Mouse (Mus musculus) embryonic facial prominence, embryonic 10.5 days (tissue): Measurements from ENCODE around the gene Pde10a. TPM values are rescaled to one million over a fixed set of nuclear protein-coding genes. Genes with fewer than 3 reads are reported as not detected.
A peak's percentile ranks its signal among the peaks of the same experiment; 100 is the strongest.

Experiments used
- DNase-seq: peaks from one replicate; pipeline ENCODE4 v3.0.0-alpha.2; 2017; ENCODE audit warnings: low spot score
- H3K27ac ChIP-seq: fragments of 300-500 bp; sonication (generic); replicated peaks from 2 replicates; pipeline ENCODE4 v1.5.1; 2016; ENCODE audit warnings: mild to moderate bottlenecking
- H3K27me3 ChIP-seq: fragments of 300-500 bp; sonication (generic); replicated peaks from 2 replicates; pipeline ENCODE4 v1.6.1; 2016; ENCODE audit warnings: low read depth, mild to moderate bottlenecking; ENCODE audit not compliant: poor library complexity, severe bottlenecking
- H3K36me3 ChIP-seq: fragments of 300-500 bp; sonication (generic); replicated peaks from 2 replicates; pipeline ENCODE4 v1.6.1; 2016; ENCODE audit warnings: mild to moderate bottlenecking, moderate library complexity
- H3K4me1 ChIP-seq: fragments of 300-500 bp; sonication (generic); 2 replicates; pipeline ENCODE4 v1.6.1; 2016
- H3K4me3 ChIP-seq: fragments of 300-500 bp; sonication (generic); 2 replicates; pipeline ENCODE4 v1.5.1; 2016; ENCODE audit warnings: mild to moderate bottlenecking, moderate library complexity
- H3K9me3 ChIP-seq: fragments of 300-500 bp; sonication (generic); 2 replicates; pipeline ENCODE4 v1.6.1; 2016; ENCODE audit warnings: mild to moderate bottlenecking
- WGBS: fragments of 180-500 bp; shearing (Covaris S2); methylation state at CpG from one replicate; pipeline ENCODE4 v1.1.7; 2016; 5-methylcytosine and 5-hydroxymethylcytosine counted together
- polyA plus RNA-seq: library from polyadenylated mRNA; unstranded; fragments of >200 nt; fragmentation: Nextera tagmentation; extraction: Ambion mirVana; gene quantifications from 2 replicates; pipeline ENCODE4 v1.2.1, GENCODE M21; 2016

Gene Pde10a
- polyA plus RNA-seq, 1 experiment from 2014 or later = 2.2 TPM

DNA sequence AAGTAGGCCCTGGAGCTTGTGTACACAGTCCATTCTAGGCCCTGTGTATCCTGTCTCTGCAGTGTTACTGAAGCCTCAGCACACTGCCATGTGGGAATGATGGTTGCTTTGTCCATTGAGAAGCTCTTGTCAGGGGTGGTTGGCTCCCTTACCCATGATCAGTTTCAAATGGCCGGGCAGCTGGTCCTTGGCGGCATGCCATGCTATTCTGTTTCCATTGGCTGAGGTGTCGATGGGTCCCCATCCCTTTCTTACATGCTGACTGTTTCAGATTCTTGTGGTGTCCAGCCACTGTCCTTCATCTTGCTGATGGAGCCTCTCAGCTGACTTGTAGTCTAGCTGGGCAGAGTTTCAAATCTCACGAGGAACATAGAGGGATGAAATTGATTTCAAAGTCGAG is 305.8 kb downstream of the Pde10a start:
- H3K36me3 ChIP-seq = no peaks in the 10 kb centered on the region
- no peaks in the 10 kb centered on the region for H3K27me3 ChIP-seq
- no peak overlapping the region for H3K4me3 ChIP-seq
- no peak for DNase-seq
- 0 out of 2 replicates have a peak, but pooled peaks cover 5% of the 10 kb centered on the region for H3K4me1 ChIP-seq
- H3K27ac ChIP-seq = no peak overlapping the region
- no peaks in the 10 kb centered on the region for H3K9me3 ChIP-seq
- 89% methylated on average over 5 of the region's 5 CpGs for WGBS

DNA sequence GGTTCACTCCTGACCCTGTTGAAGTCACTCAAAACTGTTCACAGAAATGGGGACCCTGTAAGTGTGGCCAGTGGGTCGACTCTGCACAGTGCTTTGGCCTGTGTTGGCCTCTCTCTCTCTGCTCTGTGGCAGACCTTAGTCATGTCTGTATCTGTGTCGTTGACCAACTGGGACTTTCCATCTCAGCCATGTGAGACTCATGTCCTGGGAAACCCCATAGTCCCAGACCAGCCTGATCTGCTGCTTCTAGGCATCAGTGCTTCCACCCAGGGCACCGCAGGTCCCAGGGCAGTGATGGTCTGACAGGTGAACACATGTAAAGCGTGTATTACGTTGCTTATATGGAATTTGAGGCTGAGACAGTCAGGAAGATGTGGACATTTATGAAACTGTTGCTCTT is 311.1 kb downstream of the Pde10a start:
- H3K27ac ChIP-seq = no peak overlapping the region
- peaks cover 25% of the 10 kb centered on the region for H3K4me1 ChIP-seq
- H3K27me3 ChIP-seq = no peaks in the 10 kb centered on the region
- H3K9me3 ChIP-seq = no peaks in the 10 kb centered on the region
- no peak overlapping the region for H3K4me3 ChIP-seq
- WGBS = 92% methylated on average over 5 of the region's 5 CpGs
- no peaks in the 10 kb centered on the region for H3K36me3 ChIP-seq
- no peak for DNase-seq

DNA sequence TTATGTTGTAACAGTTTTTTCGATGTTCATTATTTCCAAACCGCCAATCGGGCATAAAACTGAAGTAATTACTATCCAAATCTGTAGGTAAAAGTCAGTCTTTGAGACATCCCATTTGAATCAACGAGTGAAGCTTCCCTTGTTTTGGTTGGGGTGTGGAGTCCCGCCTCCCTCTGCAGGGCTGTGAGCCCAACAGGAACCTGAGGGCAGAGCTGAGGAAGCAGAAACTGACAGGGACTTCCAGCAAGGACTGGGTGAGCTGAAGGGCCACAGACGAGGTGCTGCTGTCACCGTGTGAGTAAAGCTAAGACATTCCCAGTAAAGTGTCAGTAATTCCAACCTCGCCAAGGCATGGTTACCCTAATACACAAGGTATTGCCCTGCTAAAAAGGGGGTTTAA is 313.1 kb downstream of the Pde10a start:
- WGBS = 47% methylated on average over 8 of the region's 8 CpGs
- peaks cover 26% of the 10 kb centered on the region for H3K4me1 ChIP-seq
- H3K27ac ChIP-seq = no peak overlapping the region
- no peaks in the 10 kb centered on the region for H3K27me3 ChIP-seq
- no peak for DNase-seq
- no peaks in the 10 kb centered on the region for H3K9me3 ChIP-seq
- H3K4me3 ChIP-seq = no peak overlapping the region
- H3K36me3 ChIP-seq = no peaks in the 10 kb centered on the region

DNA sequence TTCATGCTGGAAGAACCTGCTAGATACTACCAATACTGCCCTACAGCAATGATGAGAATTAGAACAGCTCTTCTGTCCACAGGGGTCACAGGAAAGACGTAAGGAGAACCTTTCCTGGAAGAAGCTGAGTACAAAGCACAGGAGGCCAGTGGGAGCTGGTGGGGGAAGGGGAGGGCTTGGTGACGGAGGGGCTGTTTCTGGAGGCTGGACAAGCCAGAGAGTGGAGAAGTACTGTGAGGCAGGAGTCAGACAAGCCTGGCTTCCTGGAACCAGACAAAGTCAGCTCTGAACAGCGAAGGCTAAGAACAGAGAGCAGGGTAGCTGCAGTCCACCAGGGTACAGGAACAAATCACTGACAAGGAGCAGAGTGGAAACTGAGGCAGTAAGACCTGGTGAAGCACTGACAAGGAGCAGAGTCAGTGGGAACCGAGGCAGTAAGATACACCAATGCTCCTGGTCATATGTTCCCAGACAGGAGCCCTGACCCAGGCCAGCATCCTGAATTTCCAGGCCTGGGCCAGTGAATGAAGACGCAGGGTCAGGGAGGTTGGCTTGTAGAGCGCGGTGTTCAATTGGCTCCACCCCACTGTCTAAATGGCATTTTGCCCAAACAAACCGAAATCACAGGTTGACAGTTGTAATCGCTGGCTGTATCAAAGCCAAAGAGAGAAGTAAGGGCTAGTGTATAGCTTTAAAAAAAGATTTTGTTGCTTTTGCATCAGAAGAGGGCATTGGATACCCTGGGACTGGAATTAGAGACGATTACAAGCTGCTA is 314.3 kb downstream of the Pde10a start:
- DNase-seq = peak; percentile 15
- 0 out of 2 replicates have a peak overlapping the region, but pooled peaks have one; percentile 30 for H3K27ac ChIP-seq
- 70% methylated on average over 10 of the region's 10 CpGs for WGBS
- H3K9me3 ChIP-seq = no peaks in the 10 kb centered on the region
- H3K4me3 ChIP-seq = no peak overlapping the region
- H3K36me3 ChIP-seq = no peaks in the 10 kb centered on the region
- H3K4me1 ChIP-seq = peaks cover 24% of the 10 kb centered on the region
- no peaks in the 10 kb centered on the region for H3K27me3 ChIP-seq

DNA sequence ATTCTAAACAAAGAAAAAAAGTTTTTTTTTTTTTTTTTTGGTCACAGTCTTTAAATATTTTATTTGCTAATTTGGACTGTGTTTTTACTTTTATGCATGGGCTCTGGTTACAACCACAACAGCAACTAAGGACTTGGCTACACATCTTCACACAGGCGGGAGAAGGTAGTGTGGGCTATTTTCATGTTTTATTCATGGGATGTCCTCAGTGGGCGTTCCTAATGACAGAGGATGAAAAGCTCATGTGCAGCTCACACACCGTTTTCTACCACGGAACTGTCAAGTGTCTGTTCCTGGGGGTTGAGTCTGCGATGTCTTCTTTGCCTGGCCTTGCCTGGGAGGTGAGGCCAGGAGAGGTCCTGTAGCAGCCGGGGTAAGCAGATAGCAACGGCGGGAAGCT is 315.9 kb downstream of the Pde10a start:
- Histone ChIP-seq H3K27me3 (no peaks in the 10 kb centered on the region), H3K9me3 (no peaks in the 10 kb centered on the region), H3K4me1 (peaks cover 24% of the 10 kb centered on the region), H3K36me3 (no peaks in the 10 kb centered on the region), H3K4me3 (no peak overlapping the region), H3K27ac (no peak overlapping the region)
- DNase-seq = no peak
- WGBS = 78% methylated on average over 8 of the region's 8 CpGs

DNA sequence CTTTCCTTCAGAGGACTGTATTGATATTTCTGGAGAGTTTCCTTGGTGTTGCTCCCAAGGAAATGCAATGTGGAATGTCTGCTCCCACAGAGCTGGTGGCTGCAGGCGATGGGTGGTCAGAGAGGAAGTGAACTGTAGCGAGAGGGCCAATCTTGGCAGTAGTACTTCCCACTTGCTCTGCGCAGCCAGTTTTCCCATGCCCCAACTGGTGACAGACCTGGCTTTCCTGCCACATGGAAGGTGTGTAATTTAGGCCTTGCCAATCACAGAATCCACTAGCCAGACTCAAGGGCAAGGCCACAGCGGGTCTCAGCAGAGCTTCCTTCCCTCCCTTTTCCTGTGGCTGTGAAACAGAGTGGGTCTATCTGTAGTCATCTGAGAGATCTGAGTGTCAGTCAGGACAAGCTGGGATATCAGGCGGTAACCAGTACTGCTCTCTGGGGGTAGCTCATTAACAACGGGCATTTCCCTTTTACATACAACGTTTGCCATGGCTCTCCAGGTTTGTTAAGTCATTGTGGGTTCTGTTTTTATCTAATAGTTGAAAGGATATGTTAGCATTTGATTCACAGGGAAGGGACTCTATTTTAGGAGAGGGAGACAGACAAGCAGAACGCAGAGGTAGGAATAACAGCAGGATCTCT is 316.8 kb downstream of the Pde10a start:
- 69% methylated on average over 8 of the region's 8 CpGs for WGBS

DNA sequence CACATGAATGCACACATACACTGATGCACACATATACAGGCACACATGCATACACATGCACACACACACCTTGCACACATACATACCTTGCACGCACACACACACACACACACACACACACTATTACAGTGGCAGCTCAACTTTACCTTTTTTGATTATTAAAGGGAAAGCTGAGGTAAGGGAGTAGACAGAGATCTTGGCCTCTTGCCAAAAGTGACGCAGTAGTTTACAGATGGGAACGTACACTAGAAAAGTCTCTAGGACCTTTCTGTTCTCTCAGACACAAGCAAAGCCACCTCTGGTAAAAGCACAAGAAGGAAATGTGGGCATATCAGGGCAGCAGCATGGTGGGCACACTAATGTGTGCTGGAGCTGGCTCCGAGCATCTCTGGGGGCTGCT is 317.5 kb downstream of the Pde10a start:
- no peaks in the 10 kb centered on the region for H3K9me3 ChIP-seq
- 88% methylated on average over 4 of the region's 4 CpGs for WGBS
- H3K36me3 ChIP-seq = no peaks in the 10 kb centered on the region
- no peak for DNase-seq
- no peaks in the 10 kb centered on the region for H3K27me3 ChIP-seq
- no peak overlapping the region for H3K27ac ChIP-seq
- H3K4me1 ChIP-seq = peaks cover 29% of the 10 kb centered on the region
- H3K4me3 ChIP-seq = no peak overlapping the region

More for the DNA sequence above, 316.8 kb downstream of the Pde10a start:
- H3K4me3 ChIP-seq = no peak overlapping the region
- H3K9me3 ChIP-seq = no peaks in the 10 kb centered on the region
- H3K4me1 ChIP-seq = peaks cover 29% of the 10 kb centered on the region
- no peaks in the 10 kb centered on the region for H3K27me3 ChIP-seq
- DNase-seq = no peak
- H3K36me3 ChIP-seq = no peaks in the 10 kb centered on the region
- H3K27ac ChIP-seq = no peak overlapping the region

DNA sequence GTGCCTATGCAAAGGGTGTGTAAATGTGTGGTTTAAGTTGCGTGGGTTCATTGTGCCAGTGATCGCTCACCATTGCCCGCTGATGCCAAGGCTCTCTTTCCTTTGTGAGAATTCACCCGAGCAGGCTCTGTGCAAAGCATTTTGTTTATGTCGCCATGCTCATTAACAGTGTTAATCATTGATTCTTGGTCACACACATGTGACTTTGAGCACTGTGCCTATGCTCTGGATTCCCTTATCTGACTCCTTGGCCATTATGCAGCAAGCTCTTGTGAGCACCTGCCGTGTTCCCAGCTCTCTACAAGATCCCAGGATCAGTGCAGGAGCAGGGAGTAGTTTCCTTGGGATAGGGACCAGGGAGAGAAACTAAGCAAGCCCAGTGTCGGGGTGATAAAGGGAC is 318.8 kb downstream of the Pde10a start:
- WGBS = 89% methylated on average over 7 of the region's 7 CpGs
- Histone ChIP-seq H3K27me3 (no peaks in the 10 kb centered on the region), H3K36me3 (no peaks in the 10 kb centered on the region), H3K9me3 (no peaks in the 10 kb centered on the region), H3K4me1 (peaks cover 18% of the 10 kb centered on the region), H3K4me3 (no peak overlapping the region), H3K27ac (no peak overlapping the region)
- no peak for DNase-seq

DNA sequence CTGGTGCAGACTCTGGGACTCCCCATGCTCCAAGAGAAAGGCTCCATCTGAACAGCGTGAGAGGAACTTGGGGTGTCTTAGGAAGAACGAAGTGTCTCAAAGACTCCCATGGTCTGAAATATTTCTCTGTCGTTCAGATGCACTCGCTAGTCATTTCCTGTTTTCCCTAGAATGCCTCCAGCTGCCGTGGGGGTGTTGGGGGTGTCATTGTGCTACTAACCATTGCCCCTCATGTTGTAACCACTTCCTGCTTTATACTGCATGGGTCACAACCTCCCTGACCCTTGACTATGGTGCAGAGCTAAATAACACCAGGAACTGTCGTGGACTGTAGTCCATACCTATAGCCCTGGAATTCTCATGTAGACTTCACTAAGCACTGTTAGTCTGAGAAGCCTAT is 321.3 kb downstream of the Pde10a start:
- no peak for DNase-seq
- WGBS = 62% methylated on average over 6 of the region's 6 CpGs
- 0 out of 2 replicates have a peak, but pooled peaks cover 3% of the 10 kb centered on the region for H3K27me3 ChIP-seq

DNA sequence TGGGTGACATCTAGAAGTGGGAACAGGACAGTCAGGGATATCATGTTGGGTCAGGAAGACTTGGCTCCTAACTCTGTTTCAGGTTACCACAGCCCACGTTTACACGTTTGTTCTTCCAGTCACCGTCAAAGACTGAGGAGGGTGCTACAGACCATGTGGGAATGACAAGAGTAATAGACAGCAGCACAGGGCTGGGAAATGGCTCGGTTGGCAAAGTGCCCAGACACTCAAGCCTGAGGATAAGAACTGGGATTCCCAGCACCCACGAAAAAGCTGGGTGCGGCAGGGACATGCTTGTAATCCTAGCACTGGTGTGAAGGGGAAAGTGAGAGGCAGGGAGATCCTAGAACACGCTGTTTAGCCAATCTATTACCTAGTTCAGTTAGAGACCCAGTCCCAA is 322.4 kb downstream of the Pde10a start:
- 87% methylated on average over 7 of the region's 7 CpGs for WGBS
- no peak overlapping the region for H3K27ac ChIP-seq
- 0 out of 2 replicates have a peak, but pooled peaks cover 3% of the 10 kb centered on the region for H3K27me3 ChIP-seq
- no peak for DNase-seq
- no peak overlapping the region for H3K4me3 ChIP-seq
- H3K9me3 ChIP-seq = no peaks in the 10 kb centered on the region
- H3K36me3 ChIP-seq = no peaks in the 10 kb centered on the region
- H3K4me1 ChIP-seq = peaks cover 5% of the 10 kb centered on the region; the same call in 1 of the 2 replicates

More for the DNA sequence above, 321.3 kb downstream of the Pde10a start:
- H3K4me3 ChIP-seq = no peak overlapping the region
- H3K36me3 ChIP-seq = no peaks in the 10 kb centered on the region
- H3K9me3 ChIP-seq = no peaks in the 10 kb centered on the region
- no peak overlapping the region for H3K27ac ChIP-seq
- H3K4me1 ChIP-seq = peaks cover 8% of the 10 kb centered on the region

DNA sequence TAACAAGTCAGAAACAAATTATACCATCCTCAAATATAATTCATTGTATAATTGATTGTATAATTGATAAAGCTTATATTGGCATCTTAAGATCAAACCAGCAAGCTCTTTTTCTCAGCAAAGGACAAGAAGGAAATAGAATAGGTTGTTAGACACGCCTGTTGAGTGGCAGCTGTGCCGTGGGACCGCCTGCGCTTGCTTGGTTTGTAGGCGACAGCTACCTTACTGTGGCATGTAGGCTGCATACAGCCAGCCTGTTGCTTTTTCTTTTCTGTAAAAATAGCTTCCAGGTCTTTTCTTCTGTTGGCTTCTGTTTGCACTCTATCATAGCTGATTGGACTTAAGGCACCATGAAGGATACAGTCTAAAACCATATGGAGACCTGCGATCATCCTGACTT is 326.7 kb downstream of the Pde10a start:
- WGBS = 88% methylated on average over 6 of the region's 6 CpGs

DNA sequence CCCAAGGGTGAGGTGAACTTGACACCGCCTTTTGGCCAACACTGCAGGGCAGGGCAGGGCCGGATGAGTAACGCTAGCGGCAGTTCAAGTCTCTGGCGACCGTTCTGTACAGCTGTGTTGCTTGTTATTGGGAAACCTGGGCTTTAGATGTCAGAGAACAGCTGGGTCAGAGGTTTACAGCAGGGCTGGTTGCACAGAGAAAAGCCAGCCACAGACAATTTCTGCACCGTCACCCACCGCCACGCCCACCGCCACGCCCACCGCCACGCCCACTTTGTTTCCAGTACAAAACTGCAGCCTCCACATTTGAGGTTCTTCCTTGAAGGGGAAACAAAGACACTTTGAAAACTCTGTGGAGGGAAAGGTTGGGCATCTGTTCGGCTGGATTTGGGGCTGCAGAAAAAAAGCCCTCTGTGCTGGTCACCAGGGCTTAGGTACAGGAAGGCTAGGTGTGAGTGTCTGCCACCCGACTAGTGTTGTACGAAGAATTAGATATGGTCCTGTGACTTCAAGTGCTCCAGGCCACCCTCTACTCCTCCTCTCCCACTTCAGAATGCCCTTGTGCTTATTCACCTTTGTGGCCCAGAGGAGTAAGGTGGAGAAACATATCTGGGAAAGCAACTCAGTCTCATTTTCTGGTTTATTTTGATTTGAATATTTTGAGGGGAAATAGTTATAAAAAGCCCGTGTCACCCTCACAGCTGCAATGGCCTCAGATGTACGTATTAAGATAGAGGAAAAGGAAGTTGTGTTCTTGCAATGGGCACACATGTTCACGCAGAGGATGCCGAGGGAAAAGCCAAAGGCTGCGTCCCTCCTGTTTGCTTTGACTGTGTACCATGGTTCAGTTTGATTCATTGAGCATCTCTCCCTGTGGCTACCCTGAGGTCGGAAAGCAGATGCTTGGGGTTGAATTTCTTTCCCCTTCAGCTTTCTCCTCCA is 331.5 kb downstream of the Pde10a start:
- peak overlapping the region; percentile 48 for H3K27ac ChIP-seq
- H3K36me3 ChIP-seq = no peaks in the 10 kb centered on the region
- WGBS = 38% methylated on average over 22 of the region's 22 CpGs
- peak overlapping the region; percentile 50 for H3K4me3 ChIP-seq
- peak; percentile 84 for DNase-seq
- H3K27me3 ChIP-seq = no peaks in the 10 kb centered on the region; the same call in 1 of the 2 replicates
- H3K4me1 ChIP-seq = peaks cover 14% of the 10 kb centered on the region
- no peaks in the 10 kb centered on the region for H3K9me3 ChIP-seq

More for the DNA sequence above, 326.7 kb downstream of the Pde10a start:
- no peak for DNase-seq
- H3K9me3 ChIP-seq = no peaks in the 10 kb centered on the region
- H3K4me1 ChIP-seq = peaks cover 10% of the 10 kb centered on the region
- peaks cover 3% of the 10 kb centered on the region; the same call in 1 of the 2 replicates for H3K27me3 ChIP-seq
- H3K27ac ChIP-seq = no peak overlapping the region
- no peak overlapping the region for H3K4me3 ChIP-seq
- no peaks in the 10 kb centered on the region for H3K36me3 ChIP-seq
